Mouse (Mus musculus) liver, postnatal 0 days (tissue): Measurements from ENCODE around the gene Mxi1.

Experiments
- CTCF ChIP-seq: sonication (generic); IDR thresholded peaks from 2 replicates; pipeline ENCODE4 v1.5.1; 2016; ENCODE audit warnings: antibody characterized with exemption, low read depth
- EP300 ChIP-seq: IDR thresholded peaks from 2 replicates; pipeline ENCODE4 v1.6.1; 2016; ENCODE audit warnings: antibody characterized with exemption, low read depth, mild to moderate bottlenecking

GRCm38 (mm10) chr19:53419834-53420233, 109.5 kb downstream of the Mxi1 start:
- peak; percentile 83 for TF ChIP-seq CTCF
- TF ChIP-seq EP300 = no peak
